Mouse (Mus musculus) intestine, embryonic 16.5 days (tissue): ENCODE results near the gene Sarnp. TPM values are rescaled to one million over a fixed set of nuclear protein-coding genes. Genes with fewer than 3 reads are reported as not detected.

Experiments used
- ATAC-seq: fragments of 200-750 bp; cut with Nextera tagmentation; 2 replicates; pipeline ENCODE4 v1.8.0; 2017; ENCODE audit warnings: moderate TSS enrichment, moderate library complexity
- H3K27ac ChIP-seq: fragments of 300-500 bp; sonication (generic); 2 replicates; pipeline ENCODE4 v1.5.1; 2014; ENCODE audit warnings: mild to moderate bottlenecking, low read length
- H3K27me3 ChIP-seq: fragments of 300-500 bp; sonication (generic); replicated peaks from 2 replicates; pipeline ENCODE4 v1.6.1; 2014; ENCODE audit warnings: low read length, control low read depth, mixed read lengths; ENCODE audit not compliant: control insufficient read depth, insufficient read depth
- H3K36me3 ChIP-seq: fragments of 300-500 bp; sonication (generic); 2 replicates; pipeline ENCODE4 v1.6.1; 2014; ENCODE audit warnings: low read length, control low read depth; ENCODE audit not compliant: control insufficient read depth, insufficient read depth
- H3K4me1 ChIP-seq: fragments of 300-500 bp; sonication (generic); 2 replicates; pipeline ENCODE4 v1.6.1; 2014; ENCODE audit warnings: low read length, control low read depth, mixed read lengths; ENCODE audit not compliant: control insufficient read depth, insufficient read depth
- H3K4me2 ChIP-seq: fragments of 300-500 bp; sonication (generic); 2 replicates; pipeline ENCODE4 v1.6.1; 2014; ENCODE audit warnings: low read depth, low read length, control low read depth
- H3K4me3 ChIP-seq: fragments of 300-500 bp; sonication (generic); 2 replicates; pipeline ENCODE4 v1.5.1; 2014; ENCODE audit warnings: mild to moderate bottlenecking, low read length
- H3K9ac ChIP-seq: fragments of 300-500 bp; sonication (generic); 2 replicates; pipeline ENCODE4 v1.6.1; 2014; ENCODE audit warnings: low read depth, low read length
- H3K9me3 ChIP-seq: fragments of 300-500 bp; sonication (generic); 2 replicates; pipeline ENCODE4 v1.6.1; 2016; ENCODE audit warnings: low read length, control low read depth; ENCODE audit not compliant: control insufficient read depth
- WGBS: fragments of 180-500 bp; shearing (Covaris S2); extraction: QIAGEN DNeasy Blood & Tissue Kit; methylation state at CpG from one replicate; pipeline ENCODE4 v1.1.7; 2014; 5-methylcytosine and 5-hydroxymethylcytosine counted together
- polyA plus RNA-seq: library from polyadenylated mRNA; unstranded; fragments of >200 nt; fragmentation: Nextera tagmentation; extraction: Ambion mirVana; gene quantifications from 2 replicates; pipeline ENCODE4 v1.2.1, GENCODE M21; 2015

Sarnp gene
- polyA plus RNA-seq, 1 experiment from 2014 or later, result 172 TPM

- H3K4me1 ChIP-seq, result peaks cover 43% of the 10 kb centered on the region
- WGBS, result 17% methylated on average over 1 of the region's 1 CpGs
- peak within 1 kb of the TSS; percentile 92 for H3K4me3 ChIP-seq
- H3K9me3 ChIP-seq, result no peaks in the 10 kb centered on the region
- no peaks in the 10 kb centered on the region for H3K27me3 ChIP-seq
- peak within 1 kb of the TSS; percentile 93 for H3K4me2 ChIP-seq
- 0 out of 2 replicates have a peak, but pooled peaks cover 3% of the 10 kb centered on the region for H3K36me3 ChIP-seq
- H3K9ac ChIP-seq, result peak within 1 kb of the TSS; percentile 92
- H3K27ac ChIP-seq, result peak within 1 kb of the TSS; percentile 98
- ATAC-seq, result no peak
Observed at GRCm38 (mm10) chr10:128922822-128923012, 105.6 kb downstream of the Sarnp start, which contains the start of gene Rdh5. Rdh5 (minus strand) TSS chr10:128922888.

- WGBS, result under 1% methylated on average over 42 of the region's 42 CpGs
- peak overlapping the region; percentile 98 for H3K27ac ChIP-seq
Observed at GRCm38 (mm10) chr10:128923013-128923691, 106.0 kb downstream of the Sarnp start.

GRCm38 (mm10) chr10:128923935-128924334 lies 106.8 kb downstream of the Sarnp start, which contains the start of gene Bloc1s1:
Bloc1s1 (minus strand) TSS chr10:128924035.
- WGBS, result 54% methylated on average over 9 of the region's 9 CpGs
- ATAC-seq, result no peak

More at GRCm38 (mm10) chr10:128923013-128923691, 106.0 kb downstream of the Sarnp start:
- no peaks in the 10 kb centered on the region for H3K9me3 ChIP-seq
- peak overlapping the region; percentile 93 for H3K4me2 ChIP-seq
- H3K9ac ChIP-seq, result peak overlapping the region; percentile 92
- no peaks in the 10 kb centered on the region for H3K36me3 ChIP-seq
- ATAC-seq, result peak; percentile 95
- no peaks in the 10 kb centered on the region for H3K27me3 ChIP-seq
- peak overlapping the region; percentile 92 for H3K4me3 ChIP-seq
- H3K4me1 ChIP-seq, result peaks cover 43% of the 10 kb centered on the region

More at GRCm38 (mm10) chr10:128923935-128924334, 106.8 kb downstream of the Sarnp start, which contains the start of gene Bloc1s1:
- Histone ChIP-seq H3K4me2 (peak within 1 kb of the TSS; percentile 93), H3K27ac (peak within 1 kb of the TSS; percentile 98), H3K4me3 (peak within 1 kb of the TSS; percentile 92), H3K4me1 (peaks cover 37% of the 10 kb centered on the region), H3K36me3 (no peaks in the 10 kb centered on the region), H3K27me3 (no peaks in the 10 kb centered on the region), H3K9me3 (no peaks in the 10 kb centered on the region), H3K9ac (peak within 1 kb of the TSS; percentile 92)

Other genes with a start within 250 kb of the Sarnp start
- 29.6 and 34.9 TPM in 2 replicates for gene Erbb3, start 227.7 kb upstream of the Sarnp start, polyA plus RNA-seq
- gene Rps26, start 190.6 kb upstream of the Sarnp start, polyA plus RNA-seq, result 580 and 624 TPM in 2 replicates
- 1.6 and 2.0 TPM in 2 replicates for gene Ikzf4, start 171.3 kb upstream of the Sarnp start, polyA plus RNA-seq
- gene Suox, start 143.3 kb upstream of the Sarnp start, polyA plus RNA-seq, result 11.8 and 13.0 TPM in 2 replicates
- gene Rab5b, start 121.1 kb upstream of the Sarnp start, polyA plus RNA-seq, result 61.6 and 64.5 TPM in 2 replicates
- gene Pmel, start 113.1 kb upstream of the Sarnp start, polyA plus RNA-seq, result 1.5 and 1.6 TPM in 2 replicates
- 60.4 and 65.2 TPM in 2 replicates for gene Cdk2, start 112.3 kb upstream of the Sarnp start, polyA plus RNA-seq
- gene Dgka, start 72.5 kb upstream of the Sarnp start, polyA plus RNA-seq, result 7.8 and 7.9 TPM in 2 replicates
- 28.4 and 31.5 TPM in 2 replicates for gene Pym1, start 69.4 kb upstream of the Sarnp start, polyA plus RNA-seq
- gene Mmp19, start 26.4 kb upstream of the Sarnp start, polyA plus RNA-seq, result 0.66 and 0.81 TPM in 2 replicates
- gene Dnajc14, start 13.3 kb upstream of the Sarnp start, polyA plus RNA-seq, result 45.5 and 45.8 TPM in 2 replicates
- gene Tmem198b, start 13.0 kb upstream of the Sarnp start, polyA plus RNA-seq, result 11.6 and 13.4 TPM in 2 replicates
- gene Ormdl2, start 4.3 kb downstream of the Sarnp start, polyA plus RNA-seq, result 126 and 132 TPM in 2 replicates
- gene Gdf11, start 74.4 kb downstream of the Sarnp start, polyA plus RNA-seq, result 2.1 and 2.2 TPM in 2 replicates
- gene Cd63, start 83.7 kb downstream of the Sarnp start, polyA plus RNA-seq, result 794 TPM in 2 replicates
- gene Rdh5, start 105.6 kb downstream of the Sarnp start, polyA plus RNA-seq, result 18.6 and 18.8 TPM in 2 replicates
- gene Bloc1s1, start 106.7 kb downstream of the Sarnp start, polyA plus RNA-seq, result 208 and 220 TPM in 2 replicates
- gene Itga7, start 116.5 kb downstream of the Sarnp start, polyA plus RNA-seq, result 3.3 and 3.7 TPM in 2 replicates
- 23.2 and 28.6 TPM in 2 replicates for gene Mettl7b, start 143.7 kb downstream of the Sarnp start, polyA plus RNA-seq
- not detected in 2 replicates for gene Olfr9, start 172.1 kb downstream of the Sarnp start, polyA plus RNA-seq
- gene Olfr763, start 193.5 kb downstream of the Sarnp start, polyA plus RNA-seq, result not detected in 2 replicates
- not detected in 2 replicates for gene Olfr764-ps1, start 222.6 kb downstream of the Sarnp start, polyA plus RNA-seq
- gene Olfr765, start 232.7 kb downstream of the Sarnp start, polyA plus RNA-seq, result not detected in 2 replicates